Mouse (Mus musculus) spleen, adult 2 months (tissue): ENCODE results near the gene Glis3. TPM values are rescaled to one million over a fixed set of nuclear protein-coding genes. Genes with fewer than 3 reads are reported as not detected.

Experiments used
- DNase-seq, 2 experiments: peaks; one replicate each; pipeline versions ENCODE4 v3.0.0 to v3.0.0-alpha.2; 2012 to 2021; ENCODE audit warnings: low spot score in 2 of 2, low read depth in 1 of 2
- H3K27ac ChIP-seq: fragments of 200-500 bp; 2 replicates; pipeline ENCODE4 v1.5.1; 2012; ENCODE audit warnings: low read length, inconsistent platforms; ENCODE audit not compliant: insufficient read depth
- H3K27me3 ChIP-seq: fragments of 200-500 bp; 2 replicates; pipeline ENCODE4 v1.6.1; 2012; ENCODE audit warnings: mild to moderate bottlenecking, moderate library complexity, low read length, inconsistent platforms; ENCODE audit not compliant: control insufficient read depth, insufficient read depth
- H3K36me3 ChIP-seq: fragments of 200-500 bp; 2 replicates; pipeline ENCODE4 v1.6.1; 2012; ENCODE audit warnings: mild to moderate bottlenecking, low read length, inconsistent platforms; ENCODE audit not compliant: control insufficient read depth, insufficient read depth
- H3K4me1 ChIP-seq: fragments of 200-500 bp; 2 replicates; pipeline ENCODE4 v1.6.1; 2011; ENCODE audit warnings: inconsistent platforms; ENCODE audit not compliant: control insufficient read depth, insufficient read depth, insufficient read length
- H3K4me3 ChIP-seq: fragments of 200-500 bp; 2 replicates; pipeline ENCODE4 v1.5.1; 2011; ENCODE audit warnings: mild to moderate bottlenecking, inconsistent platforms; ENCODE audit not compliant: insufficient read depth, insufficient read length; ENCODE audit errors: extremely low read depth
- CTCF ChIP-seq: fragments of 200-500 bp; IDR thresholded peaks from 2 replicates; pipeline ENCODE4 v1.5.1; 2011; ENCODE audit warnings: mild to moderate bottlenecking, inconsistent platforms; ENCODE audit not compliant: insufficient read depth, insufficient read length, insufficient replicate concordance; ENCODE audit errors: extremely low read depth
- POLR2A ChIP-seq: fragments of 200-500 bp; IDR thresholded peaks from 2 replicates; pipeline ENCODE4 v1.6.1; 2011; ENCODE audit warnings: low read depth, low read length, inconsistent platforms
- WGBS: fragments of 180-500 bp; shearing (Covaris S2); methylation state at CpG from one replicate; pipeline ENCODE4 v1.1.7; 2018; 5-methylcytosine and 5-hydroxymethylcytosine counted together
- polyA plus RNA-seq: library from polyadenylated mRNA; depleted of rRNA; stranded (reverse); fragments of >200 nt; gene quantifications from 2 replicates; pipeline ENCODE4 v1.2.3, GENCODE M21; 2012

Gene Glis3
- polyA plus RNA-seq, 1 experiment = 1.7 TPM

DNA sequence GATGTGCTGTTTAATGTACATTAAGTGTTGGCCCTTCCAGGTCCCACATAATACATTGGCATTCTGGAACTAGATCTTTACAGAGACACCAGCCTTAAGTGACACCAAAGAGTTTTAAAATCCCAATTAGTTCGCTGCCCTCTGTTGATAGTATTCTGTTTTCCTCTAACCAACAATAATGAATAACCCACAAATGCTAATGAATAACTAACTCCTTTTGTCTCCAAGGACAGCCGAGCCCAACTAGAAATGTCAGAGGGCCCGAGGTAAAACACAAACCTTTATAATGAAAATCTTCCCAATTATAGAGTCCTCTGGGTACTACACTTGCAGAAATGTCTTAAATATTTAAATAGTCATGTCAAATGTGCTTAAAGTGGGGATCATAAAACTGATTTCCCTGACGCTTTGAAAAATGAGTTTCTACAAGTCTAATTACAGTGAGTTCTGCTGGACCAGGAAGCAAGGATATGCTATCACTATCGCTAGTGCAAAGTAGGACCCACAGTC, 22.1 kb downstream of the Glis3 start:
- Histone ChIP-seq H3K27ac (no peak overlapping the region), H3K4me3 (no peak overlapping the region), H3K4me1 (no peaks in the 10 kb centered on the region), H3K36me3 (no peaks in the 10 kb centered on the region), H3K27me3 (no peaks in the 10 kb centered on the region)
- no peak for TF ChIP-seq CTCF
- TF ChIP-seq POLR2A = no peak
- 89% methylated on average over 5 of the region's 5 CpGs for WGBS
- no peak for DNase-seq

DNA sequence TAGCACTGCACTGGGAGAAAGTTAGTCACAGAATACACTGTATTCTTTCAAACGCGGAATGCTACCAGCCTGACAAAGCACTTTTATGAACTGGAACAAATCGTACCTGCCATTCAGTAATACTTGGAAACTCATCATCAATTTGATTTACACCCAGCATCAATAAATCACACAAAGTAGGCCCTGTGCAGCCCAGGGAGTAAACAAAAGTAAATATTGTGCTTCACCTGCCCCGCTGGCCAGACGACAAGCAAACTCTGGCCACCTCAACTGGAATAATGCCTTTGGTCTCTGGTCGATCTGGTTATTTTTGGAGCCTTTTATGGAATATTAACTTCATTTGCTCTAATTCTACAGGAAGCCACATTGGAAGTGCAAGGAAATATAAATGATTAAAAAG, 23.0 kb downstream of the Glis3 start:
- TF ChIP-seq CTCF (no peak), POLR2A (no peak)
- H3K36me3 ChIP-seq = no peaks in the 10 kb centered on the region
- 33% methylated on average over 6 of the region's 6 CpGs for WGBS
- no peak overlapping the region for H3K27ac ChIP-seq
- DNase-seq = no peak
- no peaks in the 10 kb centered on the region for H3K4me1 ChIP-seq
- no peaks in the 10 kb centered on the region for H3K27me3 ChIP-seq
- H3K4me3 ChIP-seq = no peak overlapping the region

DNA sequence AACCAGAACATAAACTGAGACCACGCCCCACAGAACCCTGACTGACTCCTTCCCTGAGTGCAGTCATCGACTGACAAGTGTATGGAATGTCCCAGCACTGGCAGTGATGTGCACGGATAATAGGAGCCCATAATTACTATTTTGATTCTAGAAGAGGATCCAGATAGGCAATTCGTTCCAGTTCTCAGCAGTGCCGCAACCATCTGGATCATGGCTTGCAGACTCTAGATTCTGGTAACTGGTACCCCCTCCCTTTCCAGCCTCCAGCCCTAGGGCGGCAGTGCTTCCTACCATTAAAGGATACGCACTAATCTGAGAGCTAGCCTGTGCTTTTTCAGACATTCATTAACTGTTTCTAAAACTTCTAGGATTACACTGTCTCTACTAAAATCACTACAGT, 24.7 kb downstream of the Glis3 start:
- Histone ChIP-seq H3K4me1 (no peaks in the 10 kb centered on the region), H3K27me3 (no peaks in the 10 kb centered on the region), H3K36me3 (no peaks in the 10 kb centered on the region), H3K4me3 (no peak overlapping the region), H3K27ac (no peak overlapping the region)
- TF ChIP-seq POLR2A (no peak), CTCF (no peak)
- WGBS = 72% methylated on average over 7 of the region's 7 CpGs
- no peak for DNase-seq

DNA sequence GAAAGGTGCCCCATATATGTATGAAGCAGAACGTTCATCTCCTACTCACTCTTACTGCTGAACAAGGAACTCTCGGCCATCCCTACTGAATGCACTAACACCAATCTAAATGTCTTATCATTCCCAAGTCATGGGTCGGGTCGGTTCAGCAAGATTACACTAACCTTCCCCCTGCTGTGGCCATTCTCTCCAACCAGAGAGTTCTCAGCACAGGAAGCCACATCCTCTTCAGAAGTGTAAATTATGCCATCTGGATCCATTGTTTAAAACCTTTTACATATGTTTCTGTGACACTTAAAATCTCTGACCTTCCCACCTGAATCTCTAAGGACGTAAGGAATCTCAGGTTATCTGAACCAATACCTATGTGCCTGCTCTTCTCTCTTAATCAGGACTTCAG, 29.0 kb downstream of the Glis3 start:
- DNase-seq = no peak
- H3K4me1 ChIP-seq = no peaks in the 10 kb centered on the region
- H3K4me3 ChIP-seq = no peak overlapping the region
- H3K36me3 ChIP-seq = no peaks in the 10 kb centered on the region
- no peak for TF ChIP-seq CTCF
- no peak overlapping the region for H3K27ac ChIP-seq
- WGBS = 88% methylated on average over 5 of the region's 5 CpGs
- no peaks in the 10 kb centered on the region for H3K27me3 ChIP-seq

DNA sequence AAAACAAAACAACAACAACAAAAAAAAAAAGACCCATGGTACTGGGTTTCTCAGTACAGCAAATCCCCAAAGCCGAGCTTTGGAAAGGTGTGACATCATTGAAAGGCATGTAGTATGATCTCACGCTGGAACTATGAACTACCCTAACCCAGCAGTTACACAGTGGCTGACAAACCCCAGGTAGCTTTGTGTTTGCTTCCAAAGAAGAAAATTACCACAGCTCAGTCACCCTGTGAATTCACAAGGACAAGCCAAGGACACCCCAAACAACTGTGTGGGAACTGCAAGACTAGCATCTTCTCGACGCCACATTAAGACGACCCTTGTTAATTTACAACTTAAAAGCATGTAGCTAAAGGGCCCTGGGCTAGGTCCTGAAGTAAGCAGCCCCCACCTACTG, 30.4 kb downstream of the Glis3 start:
- DNase-seq = no peak
- no peaks in the 10 kb centered on the region for H3K36me3 ChIP-seq
- H3K4me1 ChIP-seq = no peaks in the 10 kb centered on the region
- 94% methylated on average over 5 of the region's 5 CpGs for WGBS
- no peak for TF ChIP-seq CTCF
- no peak for TF ChIP-seq POLR2A
- H3K27ac ChIP-seq = no peak overlapping the region
- H3K27me3 ChIP-seq = no peaks in the 10 kb centered on the region
- H3K4me3 ChIP-seq = no peak overlapping the region

DNA sequence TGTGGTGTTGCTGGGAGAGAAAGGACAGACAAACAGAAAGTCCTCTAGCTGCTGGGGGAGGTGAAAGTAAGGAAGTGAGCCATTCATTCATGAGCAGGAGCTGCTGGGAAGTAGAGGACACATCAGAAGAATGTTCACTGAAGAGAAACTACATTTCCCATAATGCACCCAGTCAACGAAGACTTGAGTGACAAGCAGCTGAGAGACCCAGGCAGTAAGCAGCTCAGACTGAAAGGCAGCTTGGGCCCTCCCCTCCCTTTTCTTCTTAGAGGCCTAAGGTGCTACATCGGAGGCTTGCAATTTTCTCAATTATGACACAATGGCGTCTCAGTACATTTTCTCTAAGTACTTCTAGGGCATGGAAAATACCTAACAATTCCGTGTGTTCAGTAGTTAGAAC, 31.0 kb downstream of the Glis3 start:
- Histone ChIP-seq H3K27ac (no peak overlapping the region), H3K4me3 (no peak overlapping the region), H3K4me1 (no peaks in the 10 kb centered on the region), H3K36me3 (no peaks in the 10 kb centered on the region), H3K27me3 (no peaks in the 10 kb centered on the region)
- 75% methylated on average over 4 of the region's 4 CpGs for WGBS
- DNase-seq = no peak
- TF ChIP-seq CTCF = no peak
- TF ChIP-seq POLR2A = no peak

DNA sequence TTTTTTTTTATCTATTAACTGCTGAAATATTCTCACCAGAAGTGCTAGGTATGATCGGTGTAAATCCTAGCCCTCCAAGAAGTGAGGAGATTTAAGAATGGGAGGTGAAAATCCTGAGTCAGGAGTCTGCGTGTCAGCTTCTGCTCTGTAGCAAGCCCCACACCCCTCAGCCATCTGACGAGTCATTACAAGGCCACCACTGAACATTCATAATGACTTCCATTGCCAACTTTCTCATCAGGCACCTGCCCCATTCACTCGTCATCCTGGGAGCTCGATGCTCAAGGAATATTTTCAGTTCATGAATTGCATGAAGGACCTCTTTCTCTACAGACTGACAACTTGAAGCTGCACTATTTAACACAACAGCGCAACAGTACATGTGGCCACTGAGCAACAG, 32.5 kb downstream of the Glis3 start:
- no peaks in the 10 kb centered on the region for H3K4me1 ChIP-seq
- no peak overlapping the region for H3K27ac ChIP-seq
- no peaks in the 10 kb centered on the region for H3K27me3 ChIP-seq
- H3K4me3 ChIP-seq = no peak overlapping the region
- DNase-seq = no peak
- TF ChIP-seq POLR2A = no peak
- 85% methylated on average over 6 of the region's 6 CpGs for WGBS
- H3K36me3 ChIP-seq = no peaks in the 10 kb centered on the region
